Mouse (Mus musculus) telencephalon, adult 2 months (tissue): ENCODE measurements around the gene Fam90a1b.
"Not testable (repeated sequence)": the region's sequence is repeated elsewhere in the genome, so short reads cannot be mapped to it uniquely, and the experiment has no call there.

Experiments used
- DNase-seq: peaks from one replicate; pipeline ENCODE4 v3.0.0-alpha.2; 2011; ENCODE audit warnings: low read depth, low spot score

The Fam90a1b gene

DNA sequence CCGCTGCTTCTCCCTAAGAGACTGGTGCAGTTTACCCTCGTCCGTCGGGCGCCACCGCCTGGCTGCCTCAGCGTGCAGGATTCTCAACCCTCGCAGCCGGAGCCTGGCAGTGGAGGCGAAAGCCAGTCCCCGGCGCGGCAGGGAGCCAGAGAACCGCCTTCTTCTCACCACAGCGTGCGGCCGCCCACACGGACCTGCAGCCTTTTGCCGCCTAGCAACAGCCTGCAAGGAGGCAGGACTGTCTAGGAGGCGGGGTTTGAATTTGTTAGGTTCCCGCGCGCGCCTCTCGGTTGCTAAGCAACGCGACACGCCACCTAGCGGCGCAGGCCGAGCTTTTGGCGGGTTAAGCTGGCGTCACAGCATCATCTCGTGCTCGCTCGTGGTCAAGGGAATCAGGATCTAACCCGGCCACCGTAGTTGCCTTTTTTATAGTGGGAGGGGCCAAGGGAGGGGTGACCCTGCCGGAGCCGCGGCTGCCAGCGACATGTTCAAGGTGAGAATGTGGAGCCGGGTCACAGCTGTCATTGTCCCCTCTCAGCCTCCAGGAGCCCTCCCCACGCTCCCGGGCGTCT is at the start of gene Fam90a1b, which contains the start of gene Apoo:
TSS of gene Fam90a1b (minus strand) at position 108 of the 572 bp plus-strand sequence.
TSS of gene Apoo (plus strand) at position 448 of the 572 bp plus-strand sequence.
- peak; percentile 96 for DNase-seq

DNA sequence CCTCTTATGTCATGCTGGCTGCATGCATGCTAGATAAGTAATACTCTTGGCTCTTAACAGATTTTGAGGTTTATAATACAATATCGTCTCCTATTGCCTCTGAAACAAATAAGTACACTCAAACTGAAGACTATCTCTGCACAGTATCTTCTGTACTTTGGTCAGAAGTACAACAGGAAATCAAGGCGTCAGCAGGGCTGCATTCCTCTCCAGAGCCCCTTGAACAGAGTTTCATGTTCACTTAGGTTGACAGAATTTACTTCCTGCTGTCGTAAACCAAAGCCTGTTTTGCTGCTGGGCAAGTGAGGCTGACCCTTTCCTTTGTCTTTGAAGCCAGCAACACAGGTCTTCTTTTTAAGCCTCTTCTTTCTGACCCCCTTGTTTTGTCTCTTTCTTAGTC is 42.4 kb upstream of the Fam90a1b start:
- DNase-seq, result no peak

DNA sequence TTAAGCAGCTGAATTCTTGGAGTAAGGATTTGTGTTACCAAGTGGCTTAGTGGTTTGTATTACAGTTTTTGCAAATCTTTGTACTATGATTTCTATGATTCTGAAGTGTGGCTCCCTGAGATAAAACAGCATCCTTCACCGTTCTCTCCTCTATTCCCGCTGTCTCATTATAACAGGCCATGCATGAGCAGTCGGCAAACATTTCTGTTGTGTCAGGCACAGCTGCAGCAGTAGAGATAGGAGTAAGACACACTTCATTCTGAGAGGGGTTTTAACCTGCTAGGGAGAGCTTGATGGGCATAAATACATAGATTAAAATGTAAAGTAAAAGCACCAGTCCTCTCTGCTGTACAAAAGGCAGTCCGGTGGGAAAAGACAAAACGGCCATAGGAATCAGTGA is 12.2 kb upstream of the Fam90a1b start:
- no peak for DNase-seq

DNA sequence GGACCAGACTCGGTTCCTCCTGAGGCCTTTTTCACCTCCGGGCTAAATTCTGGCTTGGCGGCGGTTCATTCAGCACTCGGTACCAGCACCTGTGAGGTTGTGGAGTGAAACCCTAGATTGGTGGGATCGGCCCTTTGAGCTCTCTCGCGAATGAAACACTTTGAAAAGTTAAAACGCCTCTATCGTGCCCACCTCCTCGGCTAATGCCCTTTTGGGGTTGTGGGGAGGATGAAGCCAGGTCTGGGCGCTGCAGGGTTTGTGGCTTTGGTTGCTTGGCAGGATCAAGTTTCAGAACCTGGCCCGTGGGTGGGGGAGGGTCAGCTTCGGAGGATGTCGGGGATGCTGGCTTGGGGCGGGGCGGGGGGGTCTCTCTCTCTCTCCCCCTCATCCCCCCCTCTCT is 671 bp upstream of the Fam90a1b start:
- DNase-seq, result no peak

DNA sequence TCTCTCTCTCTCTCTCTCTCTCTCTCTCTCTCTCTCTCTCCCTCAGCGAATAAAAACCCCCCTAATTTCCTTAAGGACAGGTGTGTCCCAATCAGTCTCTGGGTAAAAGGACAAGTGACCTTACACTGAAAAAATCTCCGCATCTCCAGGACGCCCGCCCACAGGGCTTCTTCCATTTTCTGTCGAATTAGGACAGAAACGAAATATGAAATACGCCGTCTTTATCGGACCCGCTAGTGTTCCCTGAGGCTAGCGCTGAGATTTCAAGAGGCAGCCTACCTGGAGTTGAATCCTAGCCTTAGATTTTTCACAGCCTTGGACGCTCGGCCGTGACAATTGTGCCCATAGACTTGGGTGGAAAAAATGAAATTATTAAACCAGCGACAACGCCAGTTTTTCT is 548 bp downstream of the Fam90a1b start:
- no peak for DNase-seq

DNA sequence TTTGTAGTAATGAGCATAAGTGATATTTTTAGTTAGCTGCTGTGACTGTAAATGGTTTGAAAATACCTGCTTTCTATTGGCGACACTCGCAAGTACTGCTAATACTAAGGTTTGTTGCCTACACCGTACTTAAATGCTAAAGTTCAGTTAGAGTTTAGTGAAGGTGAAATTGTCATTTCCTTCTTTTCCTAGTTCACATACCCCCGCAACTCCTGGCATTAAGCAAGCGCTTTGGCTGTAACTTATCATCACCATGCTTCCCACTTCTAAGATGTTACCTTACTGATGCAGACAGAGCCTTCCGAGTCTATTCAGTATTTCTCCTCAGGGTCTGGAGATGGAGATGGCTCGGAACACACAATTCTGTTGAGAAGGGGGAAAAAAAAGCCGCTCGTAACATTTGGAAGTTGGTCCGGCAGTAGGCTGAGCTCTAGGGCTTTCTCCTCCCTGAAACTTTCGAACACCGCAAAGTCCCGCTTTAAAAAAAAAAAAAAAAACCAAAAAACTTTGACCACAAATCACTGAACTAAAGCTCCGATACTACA is 1.1 kb downstream of the Fam90a1b start:
- DNase-seq, result no peak

GRCm38 (mm10) chrX:94343638-94344037 is 22.9 kb downstream of the Fam90a1b start:
- not testable (repeated sequence) for DNase-seq

DNA sequence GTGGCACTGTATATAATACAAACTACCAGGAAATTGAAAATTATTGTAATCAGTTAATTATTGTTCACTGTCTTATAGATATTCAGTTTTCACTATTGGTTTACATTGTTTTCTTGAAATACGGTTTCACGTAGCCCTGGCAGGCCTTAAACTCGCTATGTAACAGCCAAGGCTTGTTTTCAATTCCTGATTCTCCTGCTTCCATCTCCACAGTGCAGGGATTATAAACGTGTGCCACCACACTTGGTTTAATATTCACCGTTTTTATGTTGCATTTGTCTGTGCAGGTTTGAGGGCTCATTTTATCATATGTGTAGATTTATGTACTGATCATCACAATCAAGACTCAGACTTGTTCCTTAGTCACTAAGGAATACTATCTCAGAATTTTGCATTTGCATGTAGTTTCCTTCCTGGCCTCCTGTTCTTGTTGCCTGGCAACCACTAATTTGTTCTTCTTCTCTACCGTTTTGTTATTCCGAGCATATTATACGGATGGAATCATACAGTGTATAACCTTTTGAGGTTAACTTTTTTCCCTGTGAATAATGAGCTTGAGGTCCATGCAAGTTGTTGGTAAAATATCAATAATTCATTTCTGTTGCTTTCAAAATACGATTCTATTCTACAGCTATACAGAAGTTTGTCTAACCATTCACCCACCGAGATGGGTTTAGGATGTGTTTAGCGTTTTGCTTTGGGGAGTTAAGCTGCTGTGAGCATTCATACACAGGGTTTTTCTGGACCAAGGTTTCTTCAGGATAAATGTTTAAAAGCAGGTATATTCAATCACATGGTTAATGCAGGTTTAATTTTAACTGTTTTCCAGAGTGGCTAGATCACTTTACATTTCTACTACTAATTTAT is 45.3 kb downstream of the Fam90a1b start:
- DNase-seq, result peak; percentile 6
